Mouse (Mus musculus): ENCODE measurements at regions not wholly inside any gene's neighbourhood (a gene's known extent, or its start where the extent isn't known, plus 50 kb on each side); places are given as distances from the start of the nearest gene placed in this dataset.

DNA sequence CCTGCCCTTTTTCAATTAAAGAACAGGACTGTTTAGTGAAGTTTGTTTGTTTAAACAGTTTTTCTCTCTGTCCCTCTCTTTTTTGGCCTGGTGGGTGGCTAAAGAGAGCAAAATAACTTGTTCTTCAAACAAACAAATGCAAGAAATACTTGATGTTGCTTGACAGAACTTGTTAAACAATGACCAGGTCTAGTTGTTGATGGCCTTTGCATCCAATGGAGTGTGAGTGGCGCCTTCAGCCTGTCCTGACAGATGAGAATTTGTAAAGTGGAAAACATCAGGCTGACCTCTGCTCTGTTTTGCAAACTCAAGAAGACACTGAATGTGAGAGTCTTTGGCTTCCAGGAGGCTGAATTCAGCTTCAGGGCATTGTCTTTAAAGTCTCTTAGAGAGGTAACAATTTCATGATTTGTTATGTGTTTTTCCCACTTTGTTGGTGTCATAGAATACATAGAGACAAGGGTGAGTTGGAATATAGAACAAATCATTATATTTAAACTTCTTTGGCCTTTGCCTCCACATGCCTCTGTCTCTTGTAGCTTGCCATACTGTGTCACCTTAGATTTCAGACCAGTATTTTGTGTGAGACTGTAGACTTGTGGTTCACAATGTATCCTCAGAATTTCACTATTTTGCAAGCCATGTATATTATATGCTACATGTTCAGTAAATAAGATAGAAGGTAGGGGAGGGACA is 67.5 kb downstream of the Rdh14 start:
- TF ChIP-seq POLR2A (IDR thresholded peaks at IDR 0.05; ENCODE audit: low read depth, low read length), result no peak
- TF ChIP-seq CTCF (IDR thresholded peaks at IDR 0.05; ENCODE audit: extremely low read depth, insufficient read depth, insufficient read length, insufficient replicate concordance), result no peak
